Mouse (Mus musculus): ENCODE results near the gene Crym.

DNA sequence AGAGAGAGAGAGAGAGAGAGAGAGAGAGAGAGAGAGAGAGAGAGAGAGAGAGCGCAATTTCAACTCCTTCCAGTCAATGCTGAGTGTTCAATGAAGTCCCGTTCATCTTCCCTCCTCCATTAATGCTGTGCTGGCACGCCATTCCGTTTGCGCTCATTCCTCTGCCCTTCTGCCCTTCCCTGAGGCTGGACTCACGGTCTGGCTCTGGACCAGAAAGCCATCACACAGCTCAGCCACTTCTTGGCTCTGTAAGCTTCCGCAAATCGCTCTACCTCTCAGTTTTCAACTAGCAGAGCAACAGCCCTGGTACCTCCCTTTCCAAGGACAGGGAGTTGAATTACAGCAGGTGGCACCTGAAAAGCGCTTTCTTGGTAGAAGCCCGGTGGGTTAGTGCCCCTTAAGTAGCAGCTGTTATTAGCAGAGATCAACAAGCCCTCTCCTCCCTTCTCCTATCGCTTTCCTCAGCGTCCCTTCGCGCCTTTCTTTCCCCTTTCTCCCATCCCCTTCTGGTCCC, 623 bp downstream of the Crym start:
- TF ChIP-seq GATA1 (IDR thresholded peaks at IDR 0.05; ENCODE audit: borderline replicate concordance, low read length) (no peak), FLI1 (IDR thresholded peaks at IDR 0.05; ENCODE audit: low read length) (no peak)
